Mouse (Mus musculus) testis, adult 2 months (tissue): ENCODE data around the gene Vmp1. TPM values are rescaled to one million over a fixed set of nuclear protein-coding genes. Genes with fewer than 3 reads are reported as not detected.

Experiments
- H3K27ac ChIP-seq: fragments of 200-500 bp; 2 replicates; pipeline ENCODE4 v1.5.1; 2012; ENCODE audit warnings: low read depth, low read length; ENCODE audit not compliant: control insufficient read depth, insufficient read depth
- H3K27me3 ChIP-seq: fragments of 200-500 bp; 2 replicates; pipeline ENCODE4 v1.6.1; 2012; ENCODE audit warnings: mild to moderate bottlenecking, low read length, moderate library complexity; ENCODE audit not compliant: control insufficient read depth, insufficient read depth
- H3K36me3 ChIP-seq: fragments of 200-500 bp; 2 replicates; pipeline ENCODE4 v1.6.1; 2012; ENCODE audit warnings: mild to moderate bottlenecking, low read length; ENCODE audit not compliant: control insufficient read depth, insufficient read depth
- H3K4me1 ChIP-seq: fragments of 200-500 bp; 2 replicates; pipeline ENCODE4 v1.6.1; 2012; ENCODE audit warnings: low read length; ENCODE audit not compliant: control insufficient read depth, insufficient read depth
- H3K4me3 ChIP-seq: fragments of 200-500 bp; 2 replicates; pipeline ENCODE4 v1.5.1; 2012; ENCODE audit warnings: low read depth, mild to moderate bottlenecking, low read length, moderate library complexity, mixed read lengths; ENCODE audit not compliant: control insufficient read depth
- CTCF ChIP-seq: fragments of 200-500 bp; IDR thresholded peaks from 2 replicates; pipeline ENCODE4 v1.5.1; 2012; ENCODE audit warnings: low read depth, mild to moderate bottlenecking, inconsistent platforms, low read length, moderate library complexity; ENCODE audit not compliant: control insufficient read depth, insufficient read depth, insufficient replicate concordance
- POLR2A ChIP-seq: fragments of 200-500 bp; IDR thresholded peaks from 2 replicates; pipeline ENCODE4 v1.6.1; 2012; ENCODE audit warnings: low read depth, mild to moderate bottlenecking, inconsistent platforms, low read length, moderate library complexity; ENCODE audit not compliant: control insufficient read depth
- polyA plus RNA-seq: library from polyadenylated mRNA; depleted of rRNA; stranded (reverse); fragments of >200 nt; gene quantifications from 2 replicates; pipeline ENCODE4 v1.2.3, GENCODE M21; 2012

Gene Vmp1
- polyA plus RNA-seq, 1 experiment: 19.0 TPM

DNA sequence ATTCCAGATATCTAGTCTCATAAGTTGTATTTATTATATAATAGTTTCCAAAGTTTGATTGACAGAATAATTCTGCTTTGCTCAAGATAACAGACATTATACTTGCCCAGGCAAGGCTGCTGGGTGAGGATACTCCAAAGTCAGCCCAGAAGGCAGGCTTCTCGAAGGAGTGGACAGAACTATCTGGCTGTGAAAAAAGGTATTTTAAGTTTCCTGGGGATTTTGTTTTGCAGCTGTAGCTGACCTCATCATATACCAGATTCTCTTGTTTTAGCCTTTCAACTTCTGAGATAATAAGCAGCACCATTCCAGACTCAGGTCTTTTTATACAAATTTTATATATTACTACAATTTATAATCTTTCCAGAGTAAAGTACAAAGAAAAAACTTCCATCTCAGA, 34.1 kb downstream of the Vmp1 start:
- H3K27me3 ChIP-seq: no peaks in the 10 kb centered on the region
- no peaks in the 10 kb centered on the region; the same call in 1 of the 2 replicates for H3K36me3 ChIP-seq
- H3K4me3 ChIP-seq: no peak overlapping the region
- no peaks in the 10 kb centered on the region for H3K4me1 ChIP-seq
- H3K27ac ChIP-seq: no peak overlapping the region
- TF ChIP-seq CTCF: no peak
- no peak for TF ChIP-seq POLR2A

- no peaks in the 10 kb centered on the region for H3K4me1 ChIP-seq
- no peak overlapping the region for H3K27ac ChIP-seq
- no peaks in the 10 kb centered on the region for H3K27me3 ChIP-seq
- no peaks in the 10 kb centered on the region; the same call in 1 of the 2 replicates for H3K36me3 ChIP-seq
- no peak for TF ChIP-seq CTCF
- no peak overlapping the region for H3K4me3 ChIP-seq
Observed at GRCm38 (mm10) chr11:86647706-86648447, 35.8 kb downstream of the Vmp1 start.

GRCm38 (mm10) chr11:86646885-86647459, 36.7 kb downstream of the Vmp1 start:
- TF ChIP-seq CTCF: no peak
- TF ChIP-seq POLR2A: no peak
- no peak overlapping the region for H3K4me3 ChIP-seq
- H3K27me3 ChIP-seq: no peaks in the 10 kb centered on the region
- H3K4me1 ChIP-seq: no peaks in the 10 kb centered on the region
- no peak overlapping the region for H3K27ac ChIP-seq
- H3K36me3 ChIP-seq: no peaks in the 10 kb centered on the region

- Histone ChIP-seq H3K27me3 (no peaks in the 10 kb centered on the region), H3K27ac (no peak overlapping the region), H3K4me1 (no peaks in the 10 kb centered on the region), H3K36me3 (no peaks in the 10 kb centered on the region), H3K4me3 (no peak overlapping the region)
- no peak for TF ChIP-seq POLR2A
Observed at GRCm38 (mm10) chr11:86646136-86646834, 37.4 kb downstream of the Vmp1 start.

- no peak overlapping the region for H3K27ac ChIP-seq
Observed at GRCm38 (mm10) chr11:86644553-86644952, 39.1 kb downstream of the Vmp1 start.

GRCm38 (mm10) chr11:86641714-86642113, 41.9 kb downstream of the Vmp1 start:
- H3K4me1 ChIP-seq: no peaks in the 10 kb centered on the region
- H3K27ac ChIP-seq: no peak overlapping the region
- no peak for TF ChIP-seq CTCF
- TF ChIP-seq POLR2A: no peak
- no peaks in the 10 kb centered on the region for H3K36me3 ChIP-seq
- no peak overlapping the region for H3K4me3 ChIP-seq
- no peaks in the 10 kb centered on the region for H3K27me3 ChIP-seq

More at GRCm38 (mm10) chr11:86644553-86644952, 39.1 kb downstream of the Vmp1 start:
- no peak overlapping the region for H3K4me3 ChIP-seq
- no peak for TF ChIP-seq POLR2A
- no peak for TF ChIP-seq CTCF
- H3K36me3 ChIP-seq: no peaks in the 10 kb centered on the region
- no peaks in the 10 kb centered on the region for H3K27me3 ChIP-seq
- no peaks in the 10 kb centered on the region for H3K4me1 ChIP-seq

- Histone ChIP-seq H3K27me3 (no peaks in the 10 kb centered on the region), H3K36me3 (no peaks in the 10 kb centered on the region), H3K4me3 (no peak overlapping the region), H3K4me1 (no peaks in the 10 kb centered on the region), H3K27ac (no peak overlapping the region)
- TF ChIP-seq CTCF (no peak), POLR2A (no peak)
Observed at GRCm38 (mm10) chr11:86637697-86638096, 45.9 kb downstream of the Vmp1 start.

GRCm38 (mm10) chr11:86634396-86634795, 49.2 kb downstream of the Vmp1 start:
- Histone ChIP-seq H3K4me1 (no peaks in the 10 kb centered on the region), H3K36me3 (no peaks in the 10 kb centered on the region), H3K27ac (peak overlapping the region; percentile 62), H3K27me3 (no peaks in the 10 kb centered on the region), H3K4me3 (no peak overlapping the region)
- TF ChIP-seq CTCF: no peak
- no peak for TF ChIP-seq POLR2A
